Mouse (Mus musculus) forebrain, embryonic 14.5 days (tissue): ENCODE data around the gene Robo2. TPM values are rescaled to one million over a fixed set of nuclear protein-coding genes. Genes with fewer than 3 reads are reported as not detected.

Experiments
- ATAC-seq: fragments of 200-750 bp; cut with Nextera tagmentation; 2 replicates; pipeline ENCODE4 v1.8.0; 2017; ENCODE audit warnings: mild to moderate bottlenecking, moderate library complexity
- DNase-seq: peaks from one replicate; pipeline ENCODE4 v3.0.0-alpha.2; 2015; ENCODE audit warnings: low spot score
- H3K27ac ChIP-seq: fragments of 300-500 bp; sonication (generic); 2 replicates; pipeline ENCODE4 v1.5.1; 2014; ENCODE audit warnings: low read depth, mild to moderate bottlenecking, control low read depth, low read length, moderate library complexity
- H3K27me3 ChIP-seq: fragments of 300-500 bp; sonication (generic); replicated peaks from 2 replicates; pipeline ENCODE4 v1.6.1; 2014; ENCODE audit warnings: low read length, control low read depth, mixed read lengths; ENCODE audit not compliant: control insufficient read depth, insufficient read depth
- H3K36me3 ChIP-seq: fragments of 300-500 bp; sonication (generic); 2 replicates; pipeline ENCODE4 v1.6.1; 2014; ENCODE audit warnings: low read length, control low read depth; ENCODE audit not compliant: control insufficient read depth, insufficient read depth
- H3K4me1 ChIP-seq: fragments of 300-500 bp; sonication (generic); 2 replicates; pipeline ENCODE4 v1.6.1; 2014; ENCODE audit warnings: antibody characterized with exemption, low read length, control low read depth; ENCODE audit not compliant: control insufficient read depth, insufficient read depth
- H3K4me2 ChIP-seq: fragments of 300-500 bp; sonication (generic); 2 replicates; pipeline ENCODE4 v1.6.1; 2014; ENCODE audit warnings: mild to moderate bottlenecking, control low read depth, low read length
- H3K4me3 ChIP-seq: fragments of 300-500 bp; sonication (generic); 2 replicates; pipeline ENCODE4 v1.5.1; 2014; ENCODE audit warnings: low read depth, low read length, control low read depth
- H3K9ac ChIP-seq: fragments of 300-500 bp; sonication (generic); 2 replicates; pipeline ENCODE4 v1.6.1; 2014; ENCODE audit warnings: mild to moderate bottlenecking, low read length, control low read depth, moderate library complexity
- H3K9me3 ChIP-seq: fragments of 300-500 bp; sonication (generic); replicated peaks from 2 replicates; pipeline ENCODE4 v1.6.1; 2016; ENCODE audit warnings: low read length, control low read depth, mixed read lengths; ENCODE audit not compliant: control insufficient read depth
- WGBS: fragments of 180-500 bp; shearing (Covaris S2); extraction: QIAGEN DNeasy Blood & Tissue Kit; methylation state at CpG from one replicate; pipeline ENCODE4 v1.1.7; 2014; 5-methylcytosine and 5-hydroxymethylcytosine counted together
- polyA plus RNA-seq: library from polyadenylated mRNA; unstranded; fragments of >200 nt; fragmentation: Nextera tagmentation; extraction: Ambion mirVana; gene quantifications from 2 replicates; pipeline ENCODE4 v1.2.1, GENCODE M21; 2014

The Robo2 gene
- polyA plus RNA-seq, 1 experiment from 2014 or later = 64.7 TPM

- ATAC-seq = 0 out of 2 replicates have a peak, but pooled peaks have one; percentile 27
- no peaks in the 10 kb centered on the region for H3K36me3 ChIP-seq
- H3K4me3 ChIP-seq = no peak overlapping the region
- peaks cover 11% of the 10 kb centered on the region; the same call in 1 of the 2 replicates for H3K4me1 ChIP-seq
- H3K27me3 ChIP-seq = no peaks in the 10 kb centered on the region
- H3K4me2 ChIP-seq = no peak overlapping the region
- peak; percentile 37 for DNase-seq
- H3K9me3 ChIP-seq = no peaks in the 10 kb centered on the region
- H3K9ac ChIP-seq = no peak overlapping the region
- 51% methylated on average over 7 of the region's 7 CpGs for WGBS
- H3K27ac ChIP-seq = no peak overlapping the region
These were observed 318.4 kb downstream of the Robo2 start for GRCm38 (mm10) chr16:74092997-74093801.

GRCm38 (mm10) chr16:74089951-74090350 is 321.7 kb downstream of the Robo2 start:
- H3K9ac ChIP-seq = no peak overlapping the region
- H3K4me1 ChIP-seq = peaks cover 11% of the 10 kb centered on the region; the same call in 1 of the 2 replicates
- H3K27ac ChIP-seq = no peak overlapping the region
- WGBS = 41% methylated on average over 1 of the region's 1 CpGs
- no peak overlapping the region for H3K4me3 ChIP-seq
- H3K4me2 ChIP-seq = no peak overlapping the region
- ATAC-seq = peak; percentile 89
- H3K9me3 ChIP-seq = no peaks in the 10 kb centered on the region
- peak; percentile 82 for DNase-seq
- no peaks in the 10 kb centered on the region for H3K27me3 ChIP-seq
- H3K36me3 ChIP-seq = no peaks in the 10 kb centered on the region

GRCm38 (mm10) chr16:74084188-74084587 is 327.4 kb downstream of the Robo2 start:
- 93% methylated on average over 2 of the region's 2 CpGs for WGBS
- no peaks in the 10 kb centered on the region for H3K4me1 ChIP-seq
- no peak overlapping the region for H3K9ac ChIP-seq
- no peak overlapping the region for H3K27ac ChIP-seq
- no peak for DNase-seq
- no peak for ATAC-seq
- no peak overlapping the region for H3K4me2 ChIP-seq
- no peak overlapping the region for H3K4me3 ChIP-seq
- no peaks in the 10 kb centered on the region for H3K27me3 ChIP-seq
- H3K9me3 ChIP-seq = no peaks in the 10 kb centered on the region
- no peaks in the 10 kb centered on the region for H3K36me3 ChIP-seq

- Histone ChIP-seq H3K4me3 (no peak overlapping the region), H3K4me2 (no peak overlapping the region), H3K36me3 (no peaks in the 10 kb centered on the region), H3K27ac (no peak overlapping the region), H3K27me3 (no peaks in the 10 kb centered on the region), H3K4me1 (peaks cover 10% of the 10 kb centered on the region; the same call in 1 of the 2 replicates), H3K9ac (no peak overlapping the region), H3K9me3 (no peaks in the 10 kb centered on the region)
- DNase-seq = no peak
- 87% methylated on average over 5 of the region's 5 CpGs for WGBS
- ATAC-seq = peak; percentile 64; the same call in 1 of the 2 replicates
These were observed 339.0 kb downstream of the Robo2 start for GRCm38 (mm10) chr16:74072671-74073070.

GRCm38 (mm10) chr16:74070628-74071027 is 341.0 kb downstream of the Robo2 start:
- no peaks in the 10 kb centered on the region for H3K9me3 ChIP-seq
- no peak overlapping the region for H3K4me3 ChIP-seq
- H3K4me2 ChIP-seq = 0 out of 2 replicates have a peak overlapping the region, but pooled peaks have one; percentile 9
- DNase-seq (no peak), ATAC-seq (peak; percentile 58; the same call in 1 of the 2 replicates)
- no peaks in the 10 kb centered on the region for H3K36me3 ChIP-seq
- H3K9ac ChIP-seq = no peak overlapping the region
- no peaks in the 10 kb centered on the region for H3K27me3 ChIP-seq
- H3K27ac ChIP-seq = no peak overlapping the region; the same call in 1 of the 2 replicates
- peaks cover 10% of the 10 kb centered on the region; the same call in 1 of the 2 replicates for H3K4me1 ChIP-seq
- 32% methylated on average over 7 of the region's 7 CpGs for WGBS

- H3K9ac ChIP-seq = no peak overlapping the region
- H3K36me3 ChIP-seq = no peaks in the 10 kb centered on the region
- no peak overlapping the region for H3K4me3 ChIP-seq
- H3K9me3 ChIP-seq = no peaks in the 10 kb centered on the region
- ATAC-seq (no peak), DNase-seq (no peak)
- no peaks in the 10 kb centered on the region for H3K27me3 ChIP-seq
- no peak overlapping the region for H3K27ac ChIP-seq
- WGBS = 71% methylated on average over 2 of the region's 2 CpGs
- peaks cover 5% of the 10 kb centered on the region; the same call in 1 of the 2 replicates for H3K4me1 ChIP-seq
- H3K4me2 ChIP-seq = no peak overlapping the region
These were observed 345.7 kb downstream of the Robo2 start for GRCm38 (mm10) chr16:74065958-74066357.

GRCm38 (mm10) chr16:74061951-74062350 is 349.7 kb downstream of the Robo2 start:
- H3K27me3 ChIP-seq = no peaks in the 10 kb centered on the region
- ATAC-seq (no peak), DNase-seq (no peak)
- H3K4me3 ChIP-seq = no peak overlapping the region
- peaks cover 6% of the 10 kb centered on the region; the same call in 1 of the 2 replicates for H3K4me1 ChIP-seq
- H3K36me3 ChIP-seq = no peaks in the 10 kb centered on the region
- no peaks in the 10 kb centered on the region for H3K9me3 ChIP-seq
- H3K4me2 ChIP-seq = no peak overlapping the region
- no peak overlapping the region for H3K9ac ChIP-seq
- no peak overlapping the region for H3K27ac ChIP-seq

GRCm38 (mm10) chr16:74061479-74061878 is 350.1 kb downstream of the Robo2 start:
- H3K36me3 ChIP-seq = no peaks in the 10 kb centered on the region
- ATAC-seq = no peak
- H3K4me3 ChIP-seq = no peak overlapping the region
- peaks cover 10% of the 10 kb centered on the region; the same call in 1 of the 2 replicates for H3K4me1 ChIP-seq
- DNase-seq = no peak
- no peaks in the 10 kb centered on the region for H3K9me3 ChIP-seq
- H3K9ac ChIP-seq = no peak overlapping the region
- no peaks in the 10 kb centered on the region for H3K27me3 ChIP-seq
- no peak overlapping the region for H3K27ac ChIP-seq
- H3K4me2 ChIP-seq = no peak overlapping the region

GRCm38 (mm10) chr16:74056886-74057285 is 354.7 kb downstream of the Robo2 start:
- H3K36me3 ChIP-seq = no peaks in the 10 kb centered on the region
- 88% methylated on average over 2 of the region's 2 CpGs for WGBS

More at GRCm38 (mm10) chr16:74056886-74057285, 354.7 kb downstream of the Robo2 start:
- Histone ChIP-seq H3K4me1 (peaks cover 20% of the 10 kb centered on the region), H3K27ac (no peak overlapping the region), H3K4me3 (no peak overlapping the region), H3K9me3 (no peaks in the 10 kb centered on the region), H3K27me3 (no peaks in the 10 kb centered on the region), H3K9ac (no peak overlapping the region), H3K4me2 (no peak overlapping the region)
- DNase-seq (no peak), ATAC-seq (no peak)
